Mouse (Mus musculus): Measurements from ENCODE around the gene Slc35b1. TPM values are rescaled to one million over a fixed set of nuclear protein-coding genes. Genes with fewer than 3 reads are reported as not detected.

Gene Slc35b1
- 129 and 144 TPM in 2 replicates for polyA plus RNA-seq (2015; fragmentation: Nextera tagmentation; extraction: Ambion mirVana)

- ATAC-seq (ENCODE audit: low FRiP score) = peak; percentile 95
- H3K4me2 ChIP-seq = peak within 1 kb of the TSS; percentile 66
- H3K4me1 ChIP-seq = peaks cover 21% of the 10 kb centered on the region
- H3K27ac ChIP-seq (replicated peaks) = peak within 1 kb of the TSS; percentile 93
- H3K27me3 ChIP-seq (replicated peaks) = no peaks in the 10 kb centered on the region
- peak within 1 kb of the TSS; percentile 95 for H3K4me3 ChIP-seq (replicated peaks)
- H3K36me3 ChIP-seq = peaks cover 28% of the 10 kb centered on the region
- H3K9me3 ChIP-seq (replicated peaks) = no peaks in the 10 kb centered on the region
- H3K9ac ChIP-seq (replicated peaks) = peak within 1 kb of the TSS; percentile 97
- 0% methylated on average over 42 of the region's 42 CpGs for WGBS
These were observed at the start of gene Slc35b1 for GRCm38 (mm10) chr11:95384319-95384972. Gene Slc35b1, plus strand, starts transcription at chr11:95384692.

- Histone ChIP-seq H3K27me3 (replicated peaks) (no peaks in the 10 kb centered on the region), H3K4me1 (peaks cover 37% of the 10 kb centered on the region), H3K4me3 (replicated peaks) (peak within 1 kb of the TSS; percentile 81), H3K9ac (replicated peaks) (peak within 1 kb of the TSS; percentile 72), H3K27ac (replicated peaks) (0 out of 2 replicates have a peak within 1 kb of the TSS, but pooled peaks have one; percentile 18), H3K36me3 (no peaks in the 10 kb centered on the region), H3K9me3 (replicated peaks) (no peaks in the 10 kb centered on the region), H3K4me2 (peak within 1 kb of the TSS; percentile 99)
- peak; percentile 98 for ATAC-seq (ENCODE audit: low FRiP score)
- WGBS = 0% methylated on average over 21 of the region's 27 CpGs
These were observed 47.8 kb upstream of the Slc35b1 start, which contains the start of gene Fam117a for GRCm38 (mm10) chr11:95336568-95337128. Gene Fam117a, plus strand, starts transcription at chr11:95337018.

GRCm38 (mm10) chr11:95337129-95337813 is 47.2 kb upstream of the Slc35b1 start:
- no peaks in the 10 kb centered on the region for H3K9me3 ChIP-seq (replicated peaks)
- H3K4me1 ChIP-seq = peaks cover 37% of the 10 kb centered on the region
- H3K36me3 ChIP-seq = no peaks in the 10 kb centered on the region
- under 1% methylated on average over 48 of the region's 50 CpGs for WGBS
- ATAC-seq (ENCODE audit: low FRiP score) = peak; percentile 65
- peak overlapping the region; percentile 72 for H3K9ac ChIP-seq (replicated peaks)
- H3K4me3 ChIP-seq (replicated peaks) = peak overlapping the region; percentile 81
- no peaks in the 10 kb centered on the region for H3K27me3 ChIP-seq (replicated peaks)
- peak overlapping the region; percentile 99 for H3K4me2 ChIP-seq
- H3K27ac ChIP-seq (replicated peaks) = 0 out of 2 replicates have a peak overlapping the region, but pooled peaks have one; percentile 18

- no peak for ATAC-seq (ENCODE audit: low FRiP score)
- no peak overlapping the region for H3K9ac ChIP-seq (replicated peaks)
- H3K9me3 ChIP-seq (replicated peaks) = no peaks in the 10 kb centered on the region
- H3K4me1 ChIP-seq = peaks cover 37% of the 10 kb centered on the region
- 22% methylated on average over 9 of the region's 9 CpGs for WGBS
- peak overlapping the region; percentile 99 for H3K4me2 ChIP-seq
- no peak overlapping the region for H3K27ac ChIP-seq (replicated peaks)
- no peaks in the 10 kb centered on the region for H3K27me3 ChIP-seq (replicated peaks)
- no peaks in the 10 kb centered on the region for H3K36me3 ChIP-seq
- peak overlapping the region; percentile 81 for H3K4me3 ChIP-seq (replicated peaks)
These were observed 46.6 kb upstream of the Slc35b1 start for GRCm38 (mm10) chr11:95337846-95338342.

GRCm38 (mm10) chr11:95339471-95340021 is 44.9 kb upstream of the Slc35b1 start:
- WGBS = 7% methylated on average over 14 of the region's 14 CpGs
- H3K36me3 ChIP-seq = no peaks in the 10 kb centered on the region
- no peak overlapping the region for H3K27ac ChIP-seq (replicated peaks)
- peak overlapping the region; percentile 36 for H3K4me2 ChIP-seq
- 0 out of 2 replicates have a peak overlapping the region, but pooled peaks have one; percentile 8 for H3K9ac ChIP-seq (replicated peaks)
- no peak for ATAC-seq (ENCODE audit: low FRiP score)
- no peaks in the 10 kb centered on the region for H3K27me3 ChIP-seq (replicated peaks)
- peaks cover 37% of the 10 kb centered on the region for H3K4me1 ChIP-seq
- H3K4me3 ChIP-seq (replicated peaks) = no peak overlapping the region
- no peaks in the 10 kb centered on the region for H3K9me3 ChIP-seq (replicated peaks)

GRCm38 (mm10) chr11:95340259-95340658 is 44.2 kb upstream of the Slc35b1 start:
- no peak overlapping the region for H3K27ac ChIP-seq (replicated peaks)
- no peaks in the 10 kb centered on the region for H3K27me3 ChIP-seq (replicated peaks)
- H3K4me2 ChIP-seq = 0 out of 2 replicates have a peak overlapping the region, but pooled peaks have one; percentile 36
- no peak overlapping the region for H3K4me3 ChIP-seq (replicated peaks)
- H3K9ac ChIP-seq (replicated peaks) = no peak overlapping the region
- peaks cover 37% of the 10 kb centered on the region for H3K4me1 ChIP-seq
- H3K36me3 ChIP-seq = no peaks in the 10 kb centered on the region
- ATAC-seq (ENCODE audit: low FRiP score) = no peak
- 36% methylated on average over 1 of the region's 1 CpGs for WGBS
- no peaks in the 10 kb centered on the region for H3K9me3 ChIP-seq (replicated peaks)

- WGBS = 33% methylated on average over 5 of the region's 5 CpGs
- H3K9me3 ChIP-seq (replicated peaks) = no peaks in the 10 kb centered on the region
- no peak for ATAC-seq (ENCODE audit: low FRiP score)
- H3K27me3 ChIP-seq (replicated peaks) = no peaks in the 10 kb centered on the region
- H3K4me2 ChIP-seq = no peak overlapping the region
- H3K27ac ChIP-seq (replicated peaks) = no peak overlapping the region
- peaks cover 37% of the 10 kb centered on the region for H3K4me1 ChIP-seq
- no peak overlapping the region for H3K4me3 ChIP-seq (replicated peaks)
- no peak overlapping the region for H3K9ac ChIP-seq (replicated peaks)
- no peaks in the 10 kb centered on the region for H3K36me3 ChIP-seq
These were observed 43.8 kb upstream of the Slc35b1 start for GRCm38 (mm10) chr11:95340664-95341063.

- ATAC-seq (ENCODE audit: low FRiP score) = no peak
- Histone ChIP-seq H3K4me1 (peaks cover 20% of the 10 kb centered on the region), H3K9ac (replicated peaks) (no peak overlapping the region), H3K4me2 (no peak overlapping the region), H3K27ac (replicated peaks) (no peak overlapping the region), H3K4me3 (replicated peaks) (no peak overlapping the region), H3K27me3 (replicated peaks) (no peaks in the 10 kb centered on the region), H3K9me3 (replicated peaks) (no peaks in the 10 kb centered on the region), H3K36me3 (no peaks in the 10 kb centered on the region)
- WGBS = 70% methylated on average over 4 of the region's 4 CpGs
These were observed 41.3 kb upstream of the Slc35b1 start for GRCm38 (mm10) chr11:95343180-95343579.

GRCm38 (mm10) chr11:95344181-95344580 is 40.3 kb upstream of the Slc35b1 start:
- Histone ChIP-seq H3K4me3 (replicated peaks) (no peak overlapping the region), H3K27ac (replicated peaks) (no peak overlapping the region), H3K9me3 (replicated peaks) (no peaks in the 10 kb centered on the region), H3K36me3 (no peaks in the 10 kb centered on the region), H3K4me1 (peaks cover 12% of the 10 kb centered on the region), H3K27me3 (replicated peaks) (no peaks in the 10 kb centered on the region), H3K4me2 (no peak overlapping the region), H3K9ac (replicated peaks) (no peak overlapping the region)
- WGBS = 42% methylated on average over 2 of the region's 2 CpGs
- ATAC-seq (ENCODE audit: low FRiP score) = no peak

GRCm38 (mm10) chr11:95350289-95350688 is 34.2 kb upstream of the Slc35b1 start:
- Histone ChIP-seq H3K36me3 (no peaks in the 10 kb centered on the region), H3K9me3 (replicated peaks) (no peaks in the 10 kb centered on the region), H3K9ac (replicated peaks) (no peak overlapping the region), H3K27me3 (replicated peaks) (no peaks in the 10 kb centered on the region), H3K27ac (replicated peaks) (no peak overlapping the region; the same call in 1 of the 2 replicates), H3K4me3 (replicated peaks) (no peak overlapping the region), H3K4me1 (peaks cover 6% of the 10 kb centered on the region; the same call in 1 of the 2 replicates), H3K4me2 (no peak overlapping the region)
- ATAC-seq (ENCODE audit: low FRiP score) = no peak
- WGBS = 70% methylated on average over 6 of the region's 6 CpGs

- WGBS = 89% methylated on average over 3 of the region's 3 CpGs
- ATAC-seq (ENCODE audit: low FRiP score) = no peak
These were observed 33.5 kb upstream of the Slc35b1 start for GRCm38 (mm10) chr11:95350960-95351359.

More at GRCm38 (mm10) chr11:95350960-95351359, 33.5 kb upstream of the Slc35b1 start:
- no peaks in the 10 kb centered on the region for H3K27me3 ChIP-seq (replicated peaks)
- H3K36me3 ChIP-seq = no peaks in the 10 kb centered on the region
- H3K4me2 ChIP-seq = no peak overlapping the region
- no peak overlapping the region for H3K9ac ChIP-seq (replicated peaks)
- H3K9me3 ChIP-seq (replicated peaks) = no peaks in the 10 kb centered on the region
- H3K4me3 ChIP-seq (replicated peaks) = no peak overlapping the region
- H3K27ac ChIP-seq (replicated peaks) = no peak overlapping the region
- H3K4me1 ChIP-seq = peaks cover 6% of the 10 kb centered on the region; the same call in 1 of the 2 replicates

Measured in neural tube, embryonic 15.5 days (tissue).